Mouse (Mus musculus) spleen, postnatal 10 days (tissue): ENCODE data around the gene Bcas3.
"Not testable (repeated sequence)": the region's sequence is repeated elsewhere in the genome, so short reads cannot be mapped to it uniquely, and the experiment has no call there.

Source experiments
- DNase-seq, 2 experiments: peaks; one replicate each; pipeline ENCODE4 v3.0.0; 2021 to 2022; ENCODE audit warnings: low spot score in 2 of 2

The Bcas3 gene

DNA sequence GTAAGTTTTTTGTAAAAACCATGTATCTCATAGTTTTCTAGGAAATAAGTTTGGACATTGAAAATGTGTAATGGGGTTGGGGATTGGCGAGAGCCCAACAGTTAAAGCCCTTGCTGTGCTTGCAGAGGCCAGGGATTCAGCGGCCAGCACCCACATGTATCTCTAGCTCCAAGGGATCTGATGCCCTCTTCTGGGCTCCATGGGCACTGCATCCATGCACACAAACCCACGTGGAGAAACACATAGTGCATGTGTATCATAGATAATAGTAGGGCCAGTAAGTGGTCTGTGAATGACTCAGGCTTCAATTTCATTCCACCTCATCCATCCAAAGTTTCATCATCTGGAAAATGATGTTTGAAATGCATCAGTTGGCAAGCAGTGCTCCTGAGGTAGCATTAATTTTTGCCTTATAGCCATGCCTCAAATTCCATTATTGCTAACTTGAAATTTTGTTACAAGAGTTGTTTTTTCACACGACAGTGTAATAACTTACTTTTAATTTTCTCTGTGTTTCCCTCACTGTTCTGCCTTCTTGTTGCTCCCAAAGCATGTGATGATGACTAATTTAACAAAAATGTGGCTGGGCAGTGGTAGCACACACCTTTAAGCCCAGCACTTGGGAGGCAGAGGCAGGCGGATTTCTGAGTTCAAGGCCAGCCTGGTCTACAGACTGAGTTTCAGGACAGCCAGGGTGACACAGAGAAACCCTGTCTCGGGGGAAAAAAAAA lies 129.9 kb downstream of the Bcas3 start:
- DNase-seq = peak; percentile 26 to 59

GRCm38 (mm10) chr11:85485197-85485940 lies 132.4 kb downstream of the Bcas3 start:
- DNase-seq = no peak

- no peak for DNase-seq
Measured at GRCm38 (mm10) chr11:85487501-85487900, 134.5 kb downstream of the Bcas3 start.

GRCm38 (mm10) chr11:85492231-85492630 lies 139.3 kb downstream of the Bcas3 start:
- no peak for DNase-seq

GRCm38 (mm10) chr11:85492666-85493065 lies 139.7 kb downstream of the Bcas3 start:
- no peak for DNase-seq

- DNase-seq = no peak
Measured at GRCm38 (mm10) chr11:85499561-85499960, 146.6 kb downstream of the Bcas3 start.

DNA sequence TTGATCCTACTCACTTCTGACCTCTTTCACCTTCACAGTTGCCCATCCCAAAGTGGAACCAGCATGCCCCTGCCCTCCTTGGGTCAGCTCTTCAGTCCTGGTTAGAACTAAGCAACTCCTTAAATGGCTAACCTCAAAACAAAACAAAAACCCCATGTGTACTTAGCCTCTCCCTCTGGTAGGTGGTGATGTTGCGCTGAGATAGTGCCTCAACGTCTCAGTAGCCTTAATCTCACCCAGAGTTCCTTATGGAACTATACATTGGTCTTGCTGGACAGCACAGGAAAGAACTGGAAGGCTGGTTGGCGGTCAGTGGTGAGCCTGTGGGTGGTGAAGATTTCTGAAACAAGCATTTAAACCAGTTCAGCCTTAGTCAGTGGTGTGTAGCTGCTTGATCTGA lies 149.1 kb downstream of the Bcas3 start:
- no peak for DNase-seq

DNA sequence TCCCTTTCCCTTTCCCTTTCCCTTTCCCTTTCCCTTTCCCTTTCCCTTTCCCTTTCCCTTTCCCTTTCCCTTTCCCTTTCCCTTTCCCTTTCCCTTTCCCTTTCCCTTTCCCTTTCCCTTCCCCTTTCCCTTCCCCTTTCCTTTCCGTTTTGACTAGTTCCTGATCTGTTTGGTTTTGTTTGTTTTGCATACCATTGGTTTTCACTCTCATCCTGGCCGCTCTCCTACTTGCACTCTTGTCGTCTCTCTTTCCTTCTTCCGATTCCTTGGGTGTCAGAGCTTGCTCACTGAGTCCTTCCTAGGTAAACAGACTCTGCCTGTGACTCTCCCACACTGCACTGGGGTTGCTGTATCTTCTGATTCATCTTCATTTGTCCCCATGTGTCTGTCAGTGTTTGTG lies 151.8 kb downstream of the Bcas3 start:
- DNase-seq = not testable (repeated sequence)

GRCm38 (mm10) chr11:85505811-85506210 lies 152.8 kb downstream of the Bcas3 start:
- DNase-seq = no peak

- no peak for DNase-seq
Measured at GRCm38 (mm10) chr11:85509334-85509733, 156.4 kb downstream of the Bcas3 start.

DNA sequence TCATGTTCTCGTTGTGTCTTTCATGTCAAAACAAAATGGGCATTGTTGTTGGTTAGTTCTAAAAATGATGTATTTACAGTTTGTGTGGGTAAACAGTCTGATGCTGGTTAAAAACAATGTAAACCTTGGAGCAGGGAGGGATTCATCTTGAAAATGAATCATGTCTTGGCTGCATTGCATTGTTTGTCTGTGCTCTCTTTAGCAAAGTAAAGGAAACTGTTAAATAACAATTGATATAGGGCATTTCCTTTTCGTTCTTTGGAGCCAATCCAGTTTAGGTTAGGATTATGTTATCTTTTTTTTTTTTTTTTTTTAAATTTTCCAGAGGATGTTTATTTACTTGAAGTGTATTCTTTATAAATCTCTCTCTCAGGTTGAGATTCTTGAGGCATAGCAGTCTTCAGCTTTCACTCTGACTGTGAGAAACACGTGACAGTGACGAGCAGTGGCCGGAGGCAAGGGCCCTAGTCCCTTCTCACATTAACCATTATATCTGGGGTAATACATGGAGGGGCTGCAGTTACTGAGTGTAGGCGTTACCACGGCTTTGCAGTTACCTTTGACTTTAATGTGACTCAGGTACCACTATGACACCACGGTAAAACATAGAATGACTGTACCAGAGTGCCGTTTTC lies 158.4 kb downstream of the Bcas3 start:
- DNase-seq = no peak

- no peak for DNase-seq
Measured at GRCm38 (mm10) chr11:85516724-85517123, 163.8 kb downstream of the Bcas3 start.

DNA sequence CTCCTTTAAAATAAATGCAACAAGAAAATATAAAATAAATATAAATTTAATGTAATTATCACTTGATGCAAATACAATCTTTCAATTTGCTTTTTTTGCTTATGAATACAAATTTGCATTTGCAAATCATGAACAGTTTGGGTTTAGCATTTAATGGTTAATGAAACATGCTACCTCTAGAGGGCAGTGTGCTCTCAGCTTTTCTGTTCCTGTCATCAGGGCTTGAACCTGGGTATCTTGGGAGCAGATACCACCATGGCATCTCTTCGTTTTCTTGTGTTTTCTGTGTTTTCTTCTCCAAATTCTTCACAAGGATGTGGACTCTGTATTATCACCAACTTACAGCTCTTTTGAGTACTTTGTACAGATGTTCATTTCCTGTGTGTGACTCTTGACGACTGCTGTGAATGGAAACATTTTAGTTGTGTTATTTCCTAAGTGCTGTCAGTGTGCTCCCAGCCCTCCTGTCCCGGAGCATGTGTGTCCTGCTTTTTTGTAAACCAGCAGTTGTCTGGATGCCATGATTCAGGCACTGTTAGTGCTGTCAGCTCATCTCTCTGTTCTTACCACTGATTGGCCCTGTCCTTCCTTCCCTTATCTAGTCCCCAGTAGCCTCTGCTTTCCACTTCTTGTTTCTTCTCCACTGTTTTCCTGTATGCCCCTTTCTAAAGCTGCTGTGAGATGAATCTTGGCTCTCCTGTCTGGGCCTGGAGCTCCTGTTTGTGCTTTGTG lies 165.2 kb downstream of the Bcas3 start:
- peak in 1 of 2 experiments; percentile 33 for DNase-seq

DNA sequence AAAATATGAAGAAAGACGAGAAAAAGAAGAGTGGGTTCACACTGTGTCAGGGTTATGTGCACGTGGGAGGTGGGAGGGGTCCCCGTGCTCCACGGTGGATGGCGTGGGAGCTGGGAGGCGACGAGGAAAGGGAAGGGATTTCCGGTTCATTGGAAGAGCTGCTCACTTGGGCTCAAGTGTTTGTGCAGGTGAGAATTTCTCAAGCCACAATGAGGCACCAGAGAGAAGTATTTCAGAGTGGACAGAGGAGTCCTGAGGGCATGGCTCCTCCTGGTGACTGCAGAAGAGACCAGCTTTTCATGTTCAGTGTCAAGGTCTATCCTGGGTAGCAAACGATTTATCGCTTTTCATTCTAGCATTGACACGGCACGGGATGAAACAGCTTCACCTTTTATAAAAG lies 167.3 kb downstream of the Bcas3 start:
- DNase-seq = no peak

GRCm38 (mm10) chr11:85520996-85521395 lies 168.0 kb downstream of the Bcas3 start:
- DNase-seq = no peak

GRCm38 (mm10) chr11:85523646-85524045 lies 170.7 kb downstream of the Bcas3 start:
- no peak for DNase-seq

DNA sequence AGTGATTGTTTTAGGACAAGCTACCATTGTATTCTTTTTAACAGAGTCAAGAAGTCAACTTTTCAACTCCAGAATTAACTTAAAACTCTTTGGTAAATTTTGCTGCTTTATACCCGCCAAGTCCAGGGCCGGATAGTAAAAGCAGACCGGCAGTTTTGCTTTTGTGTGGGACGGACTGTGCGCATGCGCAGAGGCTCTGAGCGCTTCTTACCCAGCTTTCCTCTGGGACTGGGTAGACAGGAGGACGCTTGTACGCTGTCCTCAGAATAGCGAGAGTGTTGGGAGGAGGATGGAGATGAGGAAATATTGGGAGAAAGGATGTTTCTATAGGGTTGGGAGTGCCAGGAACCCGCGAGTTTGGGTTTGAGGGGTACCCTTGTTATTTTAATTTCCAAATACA lies 171.2 kb downstream of the Bcas3 start:
- peak in 1 of 2 experiments; percentile 52 for DNase-seq

DNA sequence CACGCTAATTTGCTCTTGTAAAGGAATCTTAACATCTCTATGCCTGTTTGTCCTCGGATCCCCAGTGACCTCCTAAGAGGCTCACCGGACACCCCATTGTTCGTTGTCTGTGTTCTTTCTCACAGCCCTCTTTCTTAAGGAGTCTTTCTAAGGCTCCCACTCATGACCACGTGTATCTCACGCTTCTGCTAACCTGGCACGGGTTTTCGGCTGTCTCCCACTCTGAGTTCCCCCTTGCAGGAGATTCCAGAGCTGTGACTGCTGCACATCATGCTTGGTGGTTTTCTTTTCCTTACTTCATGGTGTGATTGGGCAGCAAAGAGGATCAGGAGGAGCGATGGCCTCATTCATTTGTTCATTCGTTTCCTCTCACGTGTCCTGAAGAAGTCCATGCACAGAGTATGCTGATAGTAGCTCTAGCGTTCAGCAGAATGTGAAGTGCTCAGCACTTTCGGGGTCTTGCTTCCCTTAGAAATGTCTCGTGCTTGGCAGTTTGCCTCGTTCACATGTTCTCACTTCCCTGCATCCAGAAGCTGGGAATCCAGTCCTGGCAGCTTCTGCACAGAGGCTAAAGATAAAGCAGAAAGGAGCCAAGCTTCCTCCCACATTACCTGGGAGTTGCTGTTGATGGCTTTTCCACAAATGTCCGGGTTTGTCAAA lies 172.0 kb downstream of the Bcas3 start:
- DNase-seq = no peak

GRCm38 (mm10) chr11:85525501-85525885 lies 172.5 kb downstream of the Bcas3 start:
- no peak for DNase-seq

DNA sequence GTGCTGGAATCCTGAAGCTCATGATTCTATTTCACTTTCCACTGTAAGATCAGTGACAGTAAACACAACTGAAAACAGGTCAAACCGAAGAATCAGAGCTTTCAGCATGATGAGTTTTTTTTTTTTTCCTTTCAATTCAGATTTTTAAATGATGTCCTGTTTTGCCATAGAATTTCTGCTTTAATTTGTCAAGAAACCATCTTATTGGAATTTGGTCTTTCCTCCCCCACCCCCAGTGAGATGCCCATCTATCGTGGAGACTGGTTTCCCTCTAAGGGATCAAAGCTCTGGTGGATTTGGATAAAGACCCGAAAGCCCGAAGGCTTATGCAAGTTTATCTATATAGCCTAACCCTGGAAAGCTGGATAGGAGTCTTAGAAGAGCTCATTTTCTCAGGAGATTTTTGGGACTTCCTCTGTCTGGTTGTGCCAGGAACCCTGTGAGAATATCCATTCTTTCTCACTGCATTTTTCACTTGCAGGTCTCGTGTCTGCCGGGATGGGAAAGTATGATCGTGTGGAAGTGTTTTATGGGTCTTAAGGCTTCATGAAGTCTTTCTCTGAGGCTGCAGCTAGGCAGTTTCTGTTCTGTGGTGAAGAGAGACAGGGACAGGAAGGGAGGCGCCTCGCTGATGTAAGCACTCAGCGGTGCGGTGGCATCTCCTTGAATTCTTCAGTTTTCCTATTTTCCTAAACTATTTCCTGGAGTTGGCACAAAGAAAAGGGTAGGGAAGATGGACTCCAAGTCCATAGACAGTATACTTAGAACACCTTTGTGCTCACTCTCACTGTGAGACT lies 173.2 kb downstream of the Bcas3 start:
- no peak for DNase-seq

- DNase-seq = no peak
Measured at GRCm38 (mm10) chr11:85527261-85527660, 174.3 kb downstream of the Bcas3 start.
